Mouse (Mus musculus) stomach, postnatal 0 days (tissue): ENCODE measurements at regions not wholly inside any gene's neighbourhood (a gene's known extent, or its start where the extent isn't known, plus 50 kb on each side); places are given as distances from the start of the nearest gene placed in this dataset.
"Not testable (repeated sequence)": the region's sequence is repeated elsewhere in the genome, so short reads cannot be mapped to it uniquely, and the experiment has no call there.

ENCODE experiments used
- ATAC-seq: fragments of 200-750 bp; cut with Nextera tagmentation; 2 replicates; pipeline ENCODE4 v1.8.0; 2017; ENCODE audit not compliant: low FRiP score, low TSS enrichment
- DNase-seq: peaks from one replicate; pipeline ENCODE4 v3.0.0-alpha.2; 2016; ENCODE audit warnings: low spot score
- H3K27ac ChIP-seq: fragments of 300-500 bp; sonication (generic); replicated peaks from 2 replicates; pipeline ENCODE4 v1.5.1; 2014; ENCODE audit warnings: mild to moderate bottlenecking, control low read depth
- H3K27me3 ChIP-seq: fragments of 300-500 bp; sonication (generic); 2 replicates; pipeline ENCODE4 v1.6.1; 2014; ENCODE audit warnings: low read length; ENCODE audit not compliant: control insufficient read depth, insufficient read depth
- H3K36me3 ChIP-seq: fragments of 300-500 bp; sonication (generic); 2 replicates; pipeline ENCODE4 v1.6.1; 2014; ENCODE audit warnings: low read length, mixed read lengths; ENCODE audit not compliant: control insufficient read depth, insufficient read depth
- H3K4me1 ChIP-seq: fragments of 300-500 bp; sonication (generic); replicated peaks from 2 replicates; pipeline ENCODE4 v1.6.1; 2014; ENCODE audit warnings: antibody characterized with exemption; ENCODE audit not compliant: control insufficient read depth, insufficient read depth
- H3K4me2 ChIP-seq: fragments of 300-500 bp; sonication (generic); replicated peaks from 2 replicates; pipeline ENCODE4 v1.6.1; 2014; ENCODE audit warnings: low read depth, mild to moderate bottlenecking, control low read depth, moderate library complexity
- H3K4me3 ChIP-seq: fragments of 300-500 bp; sonication (generic); 2 replicates; pipeline ENCODE4 v1.5.1; 2014; ENCODE audit warnings: low read depth, low read length, control low read depth
- H3K9ac ChIP-seq: fragments of 300-500 bp; sonication (generic); 2 replicates; pipeline ENCODE4 v1.6.1; 2014; ENCODE audit warnings: mild to moderate bottlenecking, low read length, control low read depth, mixed read lengths
- H3K9me3 ChIP-seq: fragments of 300-500 bp; sonication (generic); 2 replicates; pipeline ENCODE4 v1.6.1; 2016; ENCODE audit warnings: low read length; ENCODE audit not compliant: control insufficient read depth
- CTCF ChIP-seq: IDR thresholded peaks from 2 replicates; pipeline ENCODE4 v1.5.1; 2016; ENCODE audit warnings: antibody characterized with exemption, low read depth, mild to moderate bottlenecking, moderate library complexity
- EP300 ChIP-seq: optimal IDR thresholded peaks from 2 replicates; pipeline ENCODE3; 2016; ENCODE audit warnings: antibody characterized with exemption
- WGBS: fragments of 180-500 bp; shearing (Covaris S2); extraction: QIAGEN DNeasy Blood & Tissue Kit; methylation state at CpG from one replicate; pipeline ENCODE4 v1.1.7; 2014; 5-methylcytosine and 5-hydroxymethylcytosine counted together

GRCm38 (mm10) chr7:111869337-111869736 is 89.6 kb upstream of the Galnt18 start:
- TF ChIP-seq EP300 (no peak), CTCF (no peak)
- no peaks in the 10 kb centered on the region for H3K27me3 ChIP-seq

DNA sequence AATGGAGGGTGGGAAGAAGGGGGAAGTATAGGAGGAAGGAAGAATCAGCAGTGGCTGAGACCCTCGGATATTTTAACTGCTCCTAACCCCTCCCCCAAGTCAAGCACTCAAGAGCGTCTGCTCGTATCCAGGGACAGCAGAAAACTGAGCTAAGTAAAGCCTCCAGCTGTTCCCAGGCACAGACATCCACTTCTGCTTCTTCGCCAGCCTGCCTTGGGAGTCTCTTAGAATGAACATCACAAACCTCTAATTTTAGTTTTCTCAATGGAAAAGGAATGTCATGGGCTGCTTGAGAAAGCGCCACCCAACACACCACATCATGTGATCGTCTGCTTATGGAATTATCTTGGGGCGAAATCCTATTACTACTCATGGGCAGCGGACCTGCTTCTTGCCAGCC is 83.3 kb upstream of the Galnt18 start:
- no peak for DNase-seq
- no peak for TF ChIP-seq EP300
- TF ChIP-seq CTCF, result no peak
- H3K9ac ChIP-seq, result no peak overlapping the region
- no peaks in the 10 kb centered on the region for H3K27me3 ChIP-seq
- H3K4me3 ChIP-seq, result no peak overlapping the region
- H3K4me1 ChIP-seq, result no peaks in the 10 kb centered on the region
- no peak overlapping the region for H3K27ac ChIP-seq
- no peak overlapping the region for H3K4me2 ChIP-seq
- 61% methylated on average over 8 of the region's 8 CpGs for WGBS
- no peak for ATAC-seq
- H3K36me3 ChIP-seq, result no peaks in the 10 kb centered on the region
- H3K9me3 ChIP-seq, result no peaks in the 10 kb centered on the region

More at GRCm38 (mm10) chr7:111869337-111869736, 89.6 kb upstream of the Galnt18 start:
- Histone ChIP-seq H3K36me3 (no peaks in the 10 kb centered on the region), H3K9me3 (no peaks in the 10 kb centered on the region), H3K4me3 (no peak overlapping the region), H3K9ac (no peak overlapping the region), H3K4me1 (no peaks in the 10 kb centered on the region), H3K27ac (no peak overlapping the region), H3K4me2 (no peak overlapping the region)
- DNase-seq, result no peak
- 88% methylated on average over 6 of the region's 6 CpGs for WGBS
- ATAC-seq, result no peak

DNA sequence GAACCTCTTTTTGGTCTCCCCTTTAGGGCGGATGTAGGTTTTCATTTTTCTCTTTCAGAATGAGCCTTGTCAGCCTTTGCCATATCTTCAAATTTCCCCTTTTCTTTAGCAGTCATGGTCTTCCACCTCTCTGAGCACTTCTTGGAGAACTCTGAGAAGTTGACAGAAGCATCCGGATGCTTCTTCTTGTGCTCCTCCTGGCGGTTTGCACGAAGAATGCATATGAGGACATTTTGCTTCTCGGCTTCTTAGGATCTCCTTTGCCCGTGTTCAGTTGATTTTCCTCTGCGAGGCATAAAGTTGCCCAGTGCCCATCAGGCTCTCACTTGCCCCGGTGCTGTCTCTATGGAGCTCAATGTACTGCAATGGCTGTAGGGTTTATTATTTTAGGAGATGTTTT is 78.5 kb upstream of the Galnt18 start:
- 88% methylated on average over 8 of the region's 8 CpGs for WGBS
- not testable (repeated sequence) for H3K36me3 ChIP-seq, H3K9ac ChIP-seq, H3K9me3 ChIP-seq, ATAC-seq, H3K4me3 ChIP-seq, DNase-seq, H3K27ac ChIP-seq, H3K4me2 ChIP-seq, H3K4me1 ChIP-seq, H3K27me3 ChIP-seq
- peak; percentile 46 for TF ChIP-seq CTCF

DNA sequence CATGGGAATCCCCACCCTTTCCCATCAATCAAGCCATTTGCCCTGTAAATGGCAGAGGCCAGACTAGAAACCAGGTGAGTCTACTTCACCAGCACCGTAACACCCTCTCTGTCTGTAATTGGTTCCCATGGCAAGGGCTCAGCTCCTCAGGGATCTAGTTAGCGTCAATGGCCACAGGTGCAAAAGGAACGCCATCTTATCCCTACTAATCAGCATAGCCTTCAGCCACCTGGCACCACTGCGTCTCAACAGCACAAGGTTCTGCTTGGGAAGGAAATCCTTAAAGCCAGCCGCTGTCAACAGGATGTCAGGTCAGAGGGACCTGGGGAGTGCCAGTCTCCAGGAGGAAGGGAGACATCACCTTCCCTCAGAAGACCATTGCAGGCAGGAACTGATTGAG is 77.2 kb upstream of the Galnt18 start:
- Histone ChIP-seq H3K36me3 (no peaks in the 10 kb centered on the region), H3K27me3 (no peaks in the 10 kb centered on the region), H3K4me1 (no peaks in the 10 kb centered on the region), H3K9ac (no peak overlapping the region), H3K9me3 (no peaks in the 10 kb centered on the region), H3K27ac (no peak overlapping the region), H3K4me2 (no peak overlapping the region), H3K4me3 (no peak overlapping the region)
- no peak for DNase-seq
- no peak for ATAC-seq
- 72% methylated on average over 5 of the region's 5 CpGs for WGBS
- no peak for TF ChIP-seq EP300
- no peak for TF ChIP-seq CTCF

GRCm38 (mm10) chr7:111855309-111855708 is 75.5 kb upstream of the Galnt18 start:
- H3K4me3 ChIP-seq, result no peak overlapping the region
- no peak overlapping the region for H3K4me2 ChIP-seq
- H3K9me3 ChIP-seq, result no peaks in the 10 kb centered on the region
- TF ChIP-seq CTCF (no peak), EP300 (no peak)
- no peaks in the 10 kb centered on the region for H3K36me3 ChIP-seq
- H3K9ac ChIP-seq, result no peak overlapping the region
- ATAC-seq (no peak), DNase-seq (no peak)
- H3K4me1 ChIP-seq, result no peaks in the 10 kb centered on the region
- no peak overlapping the region for H3K27ac ChIP-seq
- WGBS, result 60% methylated on average over 3 of the region's 3 CpGs
- H3K27me3 ChIP-seq, result no peaks in the 10 kb centered on the region

DNA sequence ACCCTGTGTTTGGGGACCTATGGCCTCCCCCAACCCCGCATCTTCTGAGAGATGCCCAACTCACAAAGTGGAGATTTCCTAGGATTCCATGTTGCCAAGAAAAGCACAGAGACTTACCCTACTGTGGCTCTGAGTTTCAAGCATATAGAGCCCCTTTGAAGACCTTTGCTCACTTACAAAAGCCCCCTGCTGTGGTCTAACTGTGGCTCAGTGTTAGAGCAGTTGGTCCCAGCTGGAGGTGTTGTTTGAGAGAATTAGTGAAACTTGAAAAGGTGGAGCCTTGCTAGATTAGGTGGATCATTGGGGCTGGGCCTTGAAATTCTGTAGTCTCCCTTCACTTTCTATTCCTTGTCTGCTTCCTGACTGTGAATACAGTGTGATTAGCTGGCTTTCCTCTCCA is 66.6 kb upstream of the Galnt18 start:
- no peaks in the 10 kb centered on the region for H3K4me1 ChIP-seq
- TF ChIP-seq EP300 (no peak), CTCF (no peak)
- H3K4me2 ChIP-seq, result no peak overlapping the region
- H3K27me3 ChIP-seq, result no peaks in the 10 kb centered on the region
- DNase-seq (no peak), ATAC-seq (no peak)
- H3K36me3 ChIP-seq, result no peaks in the 10 kb centered on the region
- no peaks in the 10 kb centered on the region for H3K9me3 ChIP-seq
- H3K27ac ChIP-seq, result no peak overlapping the region
- WGBS, result 70% methylated on average over 1 of the region's 1 CpGs
- no peak overlapping the region for H3K4me3 ChIP-seq
- H3K9ac ChIP-seq, result no peak overlapping the region
